Mouse (Mus musculus) embryonic fibroblast, embryonic 13.5 days (primary cell): ENCODE data around the gene Itgal. TPM values are rescaled to one million over a fixed set of nuclear protein-coding genes. Genes with fewer than 3 reads are reported as not detected.

ENCODE experiments used
- H3K27ac ChIP-seq: 2 replicates; pipeline ENCODE4 v1.5.1; 2012; ENCODE audit warnings: low read length, control low read depth, inconsistent platforms; ENCODE audit not compliant: insufficient read depth
- H3K4me1 ChIP-seq: 2 replicates; pipeline ENCODE4 v1.6.1; 2011; ENCODE audit warnings: low read length; ENCODE audit not compliant: control insufficient read depth, insufficient read depth
- H3K4me3 ChIP-seq: 2 replicates; pipeline ENCODE4 v1.5.1; 2011; ENCODE audit warnings: mild to moderate bottlenecking, control low read depth, low read length; ENCODE audit not compliant: insufficient read depth
- CTCF ChIP-seq: IDR thresholded peaks from 2 replicates; pipeline ENCODE4 v1.5.1; 2011; ENCODE audit warnings: mild to moderate bottlenecking, control low read depth, low read length, moderate library complexity, borderline replicate concordance; ENCODE audit not compliant: insufficient read depth
- POLR2A ChIP-seq: IDR thresholded peaks from 2 replicates; pipeline ENCODE4 v1.6.1; 2011; ENCODE audit warnings: low read depth, mild to moderate bottlenecking, control low read depth, low read length, moderate library complexity
- polyA plus RNA-seq: library from polyadenylated mRNA; stranded (reverse); fragments of >200 nt; gene quantifications from 2 replicates; pipeline ENCODE4 v1.2.4, GENCODE M21; 2011; ENCODE audit warnings: low read depth; ENCODE audit not compliant: missing spikeins, insufficient read length

Itgal gene
- polyA plus RNA-seq, 1 experiment, result 0.56 TPM

DNA sequence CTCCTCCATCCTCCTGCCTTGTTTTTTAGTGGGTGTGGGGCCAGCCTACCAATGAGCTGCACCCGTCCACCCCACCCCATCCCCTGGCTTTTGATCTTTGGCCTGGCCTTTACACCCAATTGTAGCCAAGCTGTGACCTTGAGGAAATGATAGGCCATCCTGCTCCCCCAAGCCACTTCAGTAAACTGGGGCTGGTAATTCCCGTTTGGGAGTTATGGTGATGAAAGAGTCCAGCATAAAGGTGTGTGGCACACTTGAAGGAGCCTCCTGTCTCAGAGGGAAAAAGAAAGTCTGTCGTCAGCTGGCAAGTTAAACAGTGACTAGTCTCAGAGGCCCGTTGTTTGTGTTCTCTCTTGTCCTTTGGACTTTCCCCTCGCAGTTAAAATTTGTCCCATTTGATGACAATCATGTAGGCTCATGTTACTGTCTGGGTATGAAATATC lies 19.5 kb upstream of the Itgal start:
- TF ChIP-seq CTCF (no peak), POLR2A (no peak)
- Histone ChIP-seq H3K4me1 (peaks cover 3% of the 10 kb centered on the region; the same call in 1 of the 2 replicates), H3K4me3 (no peak overlapping the region), H3K27ac (no peak overlapping the region)

DNA sequence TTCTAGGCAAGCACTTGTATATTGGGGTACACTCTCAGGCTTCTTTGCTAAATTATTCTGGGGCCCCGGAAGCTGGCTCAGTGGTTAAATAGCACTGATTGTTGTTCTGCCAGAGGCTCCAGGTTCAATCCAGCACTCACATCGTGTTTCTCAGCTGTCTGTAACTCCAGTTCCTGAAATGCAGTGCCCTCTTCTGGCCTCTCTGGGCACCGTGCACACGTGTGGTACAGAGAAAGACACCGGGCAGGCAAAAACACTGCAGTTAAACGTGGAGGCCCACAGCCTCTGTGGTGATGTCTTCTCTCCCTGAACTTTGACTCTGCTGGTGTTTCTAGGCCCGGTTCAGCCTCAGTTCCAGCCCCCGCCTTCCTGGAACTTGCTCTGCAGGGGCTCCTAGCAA lies 17.7 kb upstream of the Itgal start:
- TF ChIP-seq POLR2A (no peak), CTCF (peak; percentile 66; the same call in 1 of the 2 replicates)
- no peaks in the 10 kb centered on the region for H3K4me1 ChIP-seq
- no peak overlapping the region for H3K4me3 ChIP-seq
- H3K27ac ChIP-seq, result no peak overlapping the region

DNA sequence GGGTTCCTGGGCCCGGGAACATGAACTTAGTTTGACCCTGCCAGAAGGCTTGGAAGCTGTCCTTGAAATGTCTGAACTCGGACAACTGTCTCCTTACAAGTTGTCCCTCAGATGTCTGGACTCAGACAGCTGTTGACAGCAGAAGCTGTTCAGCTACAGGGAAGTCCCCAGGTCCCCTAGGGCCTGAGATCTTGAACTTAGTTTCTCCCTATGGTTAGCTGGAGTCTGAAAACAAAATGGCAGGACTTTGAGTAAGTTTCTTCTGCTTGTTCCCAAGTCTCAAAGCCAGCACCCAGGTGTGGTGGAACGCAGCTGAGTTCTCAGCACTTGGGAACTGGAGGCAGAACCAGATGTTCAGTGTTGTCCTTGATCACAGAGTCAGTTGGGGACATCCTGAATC lies 16.0 kb upstream of the Itgal start:
- no peak for TF ChIP-seq POLR2A
- TF ChIP-seq CTCF, result no peak
- no peak overlapping the region for H3K4me3 ChIP-seq

DNA sequence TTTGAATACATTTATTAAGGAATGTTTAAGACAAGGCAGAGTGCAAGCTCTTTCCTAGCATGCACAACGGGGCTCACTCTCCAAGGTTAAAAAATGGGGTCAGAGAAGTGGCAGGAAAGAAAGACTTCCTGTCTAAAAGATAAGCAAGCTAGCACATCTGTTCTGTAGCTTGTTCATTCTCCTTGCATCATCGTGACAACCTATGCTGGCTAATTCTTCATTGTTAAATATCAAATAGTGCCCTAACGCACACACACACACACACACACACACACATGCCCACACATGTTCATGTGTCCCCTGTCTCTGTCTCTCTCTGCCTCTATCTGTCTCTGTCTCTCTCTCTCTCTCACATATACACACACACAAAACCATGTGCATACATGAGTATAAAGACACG lies 14.9 kb upstream of the Itgal start:
- Histone ChIP-seq H3K4me1 (no peaks in the 10 kb centered on the region), H3K4me3 (no peak overlapping the region), H3K27ac (no peak overlapping the region)
- TF ChIP-seq POLR2A, result no peak
- TF ChIP-seq CTCF, result no peak

More for the DNA sequence above, 16.0 kb upstream of the Itgal start:
- Histone ChIP-seq H3K27ac (no peak overlapping the region), H3K4me1 (no peaks in the 10 kb centered on the region)

DNA sequence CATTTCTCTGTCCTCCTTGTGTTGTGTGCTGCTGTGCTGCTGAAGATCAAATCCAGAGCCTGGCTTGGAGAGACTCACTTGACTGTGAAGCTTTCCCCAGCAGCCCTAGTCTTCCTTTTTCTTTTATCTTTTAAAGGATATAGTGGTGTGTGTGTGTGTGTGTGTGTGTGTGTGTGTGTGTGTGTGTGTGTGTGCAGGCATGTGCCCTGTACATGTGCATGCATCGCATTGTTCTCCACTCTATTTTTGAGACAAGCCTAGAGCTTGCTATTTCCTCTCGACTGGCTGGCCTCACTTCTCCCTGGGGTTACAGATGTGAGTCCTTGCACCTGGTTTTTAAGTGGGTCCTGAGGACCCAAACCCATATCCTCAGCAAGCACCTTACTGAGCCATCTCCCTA lies 13.9 kb upstream of the Itgal start:
- Histone ChIP-seq H3K4me3 (no peak overlapping the region), H3K27ac (no peak overlapping the region), H3K4me1 (no peaks in the 10 kb centered on the region)
- TF ChIP-seq CTCF (no peak), POLR2A (no peak)

DNA sequence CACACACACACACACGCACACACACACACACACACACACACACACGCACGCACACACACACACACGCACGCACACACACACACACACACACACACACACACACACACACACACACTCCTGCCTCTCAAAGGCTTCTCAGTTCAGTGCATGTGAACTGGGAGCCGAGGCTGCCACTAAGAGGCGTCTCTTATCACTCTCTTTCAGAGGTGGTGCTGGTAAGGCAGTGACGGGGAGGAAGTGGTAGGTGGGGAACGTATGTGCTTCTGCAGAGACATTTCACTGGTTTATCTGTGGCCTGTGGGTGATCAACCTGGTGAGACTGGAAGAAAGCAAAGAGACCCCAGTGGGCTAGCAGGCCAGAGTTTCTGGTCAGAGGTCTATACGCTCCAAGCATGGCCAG lies 10.9 kb upstream of the Itgal start:
- Histone ChIP-seq H3K27ac (no peak overlapping the region), H3K4me1 (no peaks in the 10 kb centered on the region), H3K4me3 (no peak overlapping the region)
- TF ChIP-seq CTCF, result no peak
- TF ChIP-seq POLR2A, result no peak

DNA sequence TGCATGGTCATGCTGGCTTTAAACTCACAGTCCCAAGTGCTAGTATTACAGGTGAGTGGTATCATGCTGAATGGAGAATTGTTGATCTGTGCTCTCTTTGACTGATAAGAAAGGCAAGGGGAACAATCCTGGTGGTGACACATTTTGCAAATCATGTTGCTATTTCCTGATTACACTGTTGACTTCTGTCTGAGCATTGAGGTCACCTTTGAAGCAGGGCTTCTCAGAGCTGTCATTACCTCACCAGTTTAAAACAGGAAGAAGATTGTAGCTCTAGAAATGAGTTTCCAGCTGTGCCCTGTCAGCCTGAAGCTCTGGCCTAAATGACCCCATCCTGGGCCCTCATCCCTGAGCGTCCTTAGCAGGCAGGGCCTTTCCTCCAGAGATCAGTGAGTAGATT lies 8.1 kb upstream of the Itgal start:
- Histone ChIP-seq H3K27ac (no peak overlapping the region), H3K4me3 (no peak overlapping the region), H3K4me1 (no peaks in the 10 kb centered on the region)
- TF ChIP-seq CTCF (no peak), POLR2A (no peak)

DNA sequence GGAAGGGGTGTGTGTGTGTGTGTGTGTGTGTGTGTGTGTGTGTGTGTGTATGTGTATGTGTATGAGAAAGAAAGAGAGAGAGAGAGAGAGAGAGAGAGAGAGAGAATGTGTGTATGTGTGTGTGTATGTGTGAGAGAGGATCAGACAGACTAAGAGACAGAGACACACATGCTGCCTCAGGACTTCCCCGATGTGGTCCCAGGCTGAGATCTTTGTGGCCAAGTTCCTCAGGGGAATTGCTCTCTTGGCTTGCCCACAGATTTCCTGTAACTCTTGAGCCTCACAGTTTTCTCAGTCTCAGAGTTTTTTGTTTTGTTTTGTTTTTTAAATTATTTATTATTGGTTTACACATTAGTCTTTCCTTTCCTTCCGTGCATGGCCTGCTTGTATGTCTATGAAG lies 6.8 kb upstream of the Itgal start:
- Histone ChIP-seq H3K27ac (no peak overlapping the region), H3K4me3 (no peak overlapping the region), H3K4me1 (no peaks in the 10 kb centered on the region)
- no peak for TF ChIP-seq CTCF
- no peak for TF ChIP-seq POLR2A

DNA sequence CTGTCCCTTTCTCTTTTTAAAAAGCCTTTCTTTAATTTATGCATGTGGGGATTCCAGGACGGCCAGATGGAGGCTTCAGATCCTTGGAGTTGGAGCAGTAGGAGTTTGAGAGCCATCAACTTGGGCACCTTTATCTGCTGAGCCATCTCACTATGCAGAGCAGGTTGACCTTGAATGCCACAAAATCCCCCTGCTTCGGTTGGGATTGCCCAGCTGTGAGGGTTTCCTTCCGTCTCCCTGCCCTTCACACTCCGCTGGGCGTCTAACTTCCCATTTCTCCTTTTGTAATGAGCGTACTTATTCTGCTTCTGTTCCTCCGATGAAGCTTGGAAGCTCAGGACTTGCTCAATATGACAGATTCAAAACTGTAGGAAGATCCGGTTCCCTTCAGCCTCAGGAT lies 5.9 kb upstream of the Itgal start:
- Histone ChIP-seq H3K4me1 (no peaks in the 10 kb centered on the region), H3K4me3 (no peak overlapping the region), H3K27ac (no peak overlapping the region)
- TF ChIP-seq CTCF, result no peak
- TF ChIP-seq POLR2A, result no peak

DNA sequence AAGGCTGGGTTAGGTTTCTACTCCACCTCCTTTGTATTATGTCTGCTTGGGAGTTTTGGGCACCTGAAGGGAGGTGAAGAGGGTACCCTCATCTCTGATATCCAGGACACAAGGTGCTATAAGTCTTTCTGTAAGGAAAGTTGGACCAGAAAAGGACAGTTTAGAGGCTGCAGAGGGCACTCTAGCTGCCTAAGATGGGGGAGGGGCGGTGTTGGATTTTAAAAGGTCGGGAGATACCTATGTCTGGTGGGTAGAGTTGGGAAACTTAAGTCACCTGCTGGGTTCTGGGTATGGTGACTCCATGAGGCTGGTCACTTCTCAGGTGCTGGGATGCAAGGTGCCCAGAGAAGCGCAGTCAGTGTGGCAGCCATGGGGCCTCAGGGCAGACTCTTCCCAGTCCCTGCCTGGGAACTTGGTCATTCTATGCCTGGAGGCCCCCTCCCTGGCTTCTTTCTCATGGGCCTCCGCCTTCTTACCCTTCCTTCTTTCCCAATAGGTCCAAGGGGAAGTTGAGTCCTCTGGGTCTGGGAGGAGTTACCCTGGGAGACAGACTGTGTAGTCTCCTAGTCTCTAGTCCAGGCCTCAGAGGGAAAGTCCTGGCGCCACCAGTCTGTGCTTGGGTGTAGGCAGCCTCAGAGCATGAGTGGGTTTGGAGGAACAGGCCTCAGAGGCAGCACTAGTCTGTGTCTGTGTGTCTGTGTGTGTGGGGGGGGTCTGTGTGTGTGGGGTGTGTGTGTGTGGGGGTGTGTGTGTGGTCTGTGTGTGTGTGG lies 911 bp downstream of the Itgal start:
- Histone ChIP-seq H3K4me3 (no peak overlapping the region), H3K4me1 (no peaks in the 10 kb centered on the region), H3K27ac (no peak overlapping the region)
- TF ChIP-seq CTCF, result no peak
- TF ChIP-seq POLR2A, result no peak

DNA sequence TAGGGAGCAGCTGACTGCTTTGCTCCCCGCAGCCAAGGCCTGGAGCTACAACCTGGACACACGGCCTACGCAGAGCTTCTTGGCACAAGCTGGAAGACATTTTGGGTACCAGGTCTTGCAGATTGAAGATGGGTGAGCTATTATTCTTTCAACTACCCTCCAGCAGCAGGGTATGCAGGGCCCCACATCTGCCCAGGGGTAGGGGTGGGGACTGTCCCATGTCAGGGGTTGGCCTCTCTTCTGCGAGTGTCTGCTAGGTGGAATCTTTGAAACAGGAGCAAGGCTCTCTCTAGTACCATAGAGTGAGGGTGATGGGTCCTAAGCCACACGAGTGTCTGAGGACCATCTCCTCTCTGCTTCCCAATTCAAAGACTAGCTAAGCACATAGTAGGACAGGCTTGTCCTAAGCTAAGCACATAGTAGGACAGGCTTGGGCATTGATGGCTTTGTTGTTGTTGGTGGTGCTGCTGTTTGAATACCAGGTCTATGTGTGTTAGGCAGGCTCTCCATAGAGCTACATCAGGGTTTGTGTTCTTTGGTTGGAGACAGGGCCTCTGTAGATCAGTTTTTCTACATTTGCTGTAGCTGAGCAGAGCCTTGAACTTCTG lies 1.6 kb downstream of the Itgal start:
- TF ChIP-seq POLR2A (no peak), CTCF (no peak)

More for the DNA sequence above, 1.6 kb downstream of the Itgal start:
- H3K4me3 ChIP-seq, result no peak overlapping the region
- H3K27ac ChIP-seq, result no peak overlapping the region
- H3K4me1 ChIP-seq, result no peaks in the 10 kb centered on the region
